Mouse (Mus musculus) MEL (cell line): ENCODE measurements around the gene Ttc9b. TPM values are rescaled to one million over a fixed set of nuclear protein-coding genes. Genes with fewer than 3 reads are reported as not detected.

Experiments
- DNase-seq: peaks from one replicate; pipeline ENCODE4 v3.0.0; 2011; ENCODE audit warnings: low read depth, low spot score
- H3K27ac ChIP-seq: 2 replicates; pipeline ENCODE4 v1.5.1; 2012; ENCODE audit warnings: low read depth, mild to moderate bottlenecking, control low read depth, low read length, moderate library complexity; ENCODE audit not compliant: control insufficient read depth
- H3K27me3 ChIP-seq, 2 experiments: fragments of 150-350 bp in 1 of 2; sonication (generic) in 1 of 2; 2 replicates each; pipeline ENCODE4 v1.6.1; 2012; ENCODE audit warnings: low read length in 2 of 2, mild to moderate bottlenecking in 2 of 2, improper control_type of control experiment in 1 of 2, moderate library complexity in 1 of 2; ENCODE audit not compliant: insufficient read depth in 2 of 2, control insufficient read depth in 1 of 2
- H3K36me3 ChIP-seq, 2 experiments: 2 replicates each; pipeline ENCODE4 v1.6.1; 2012 to 2014; ENCODE audit warnings: low read length in 2 of 2, improper control_type of control experiment in 1 of 2, inconsistent platforms in 1 of 2, mild to moderate bottlenecking in 1 of 2; ENCODE audit not compliant: insufficient read depth in 2 of 2, control insufficient read depth in 1 of 2
- H3K4me1 ChIP-seq, 2 experiments: fragments of 150-350 bp in 1 of 2; sonication (generic) in 1 of 2; 2 replicates each; pipeline ENCODE4 v1.6.1; 2012; ENCODE audit warnings: low read length in 2 of 2, improper control_type of control experiment in 1 of 2, mild to moderate bottlenecking in 1 of 2; ENCODE audit not compliant: insufficient read depth in 2 of 2, control insufficient read depth in 1 of 2
- H3K4me3 ChIP-seq, 2 experiments: fragments of 150-350 bp in 1 of 2; sonication (generic) in 1 of 2; 2 replicates each; pipeline ENCODE4 v1.5.1; 2012; ENCODE audit warnings: low read depth in 2 of 2, low read length in 2 of 2, mild to moderate bottlenecking in 2 of 2, moderate library complexity in 2 of 2, control low read depth in 1 of 2, improper control_type of control experiment in 1 of 2; ENCODE audit not compliant: control insufficient read depth in 1 of 2, insufficient read depth in 1 of 2
- H3K79me2 ChIP-seq: 2 replicates; pipeline ENCODE4 v1.6.1; 2012; ENCODE audit warnings: mild to moderate bottlenecking, low read length, moderate library complexity; ENCODE audit not compliant: control insufficient read depth, poor library complexity, insufficient read depth
- H3K9ac ChIP-seq: 2 replicates; pipeline ENCODE4 v1.6.1; 2012; ENCODE audit warnings: low read depth, mild to moderate bottlenecking, control low read depth, low read length, moderate library complexity; ENCODE audit not compliant: control insufficient read depth, poor library complexity, severe bottlenecking
- H3K9me3 ChIP-seq: fragments of 150-350 bp; sonication (generic); replicated peaks from 2 replicates; pipeline ENCODE4 v1.6.1; 2012; ENCODE audit warnings: mild to moderate bottlenecking, low read length, improper control_type of control experiment, moderate library complexity; ENCODE audit not compliant: insufficient read depth
- BHLHE40 ChIP-seq: IDR thresholded peaks from 2 replicates; pipeline ENCODE4 v1.6.1; 2012; ENCODE audit warnings: low read depth, mild to moderate bottlenecking, inconsistent platforms, low read length, improper control_type of control experiment, borderline replicate concordance
- CHD1 ChIP-seq: IDR thresholded peaks from 2 replicates; pipeline ENCODE4 v1.6.1; 2012; ENCODE audit warnings: low read depth, mild to moderate bottlenecking, inconsistent platforms, low read length, improper control_type of control experiment
- CTCF ChIP-seq, 3 experiments: IDR thresholded peaks in 2 of 3; conservative IDR thresholded peaks in 1 of 3; 2 replicates each; pipeline ENCODE4 v1.5.1; 2011 to 2012; ENCODE audit warnings: low read length in 3 of 3, low read depth in 2 of 3, mild to moderate bottlenecking in 2 of 3, improper control_type of control experiment in 1 of 3, inconsistent platforms in 1 of 3, mixed read lengths in 1 of 3, moderate library complexity in 1 of 3; ENCODE audit not compliant: control insufficient read depth in 1 of 3, insufficient read depth in 1 of 3, poor library complexity in 1 of 3, severe bottlenecking in 1 of 3
- E2F4 ChIP-seq: IDR thresholded peaks from 2 replicates; pipeline ENCODE4 v1.6.1; 2011; ENCODE audit warnings: low read depth, low read length, improper control_type of control experiment, borderline replicate concordance
- ELF1 ChIP-seq: IDR thresholded peaks from 2 replicates; pipeline ENCODE4 v1.6.1; 2014; ENCODE audit warnings: low read depth, mild to moderate bottlenecking, inconsistent platforms, low read length, improper control_type of control experiment, moderate library complexity
- EP300 ChIP-seq, 2 experiments: IDR thresholded peaks; 2 replicates each; pipeline ENCODE4 v1.6.1; 2011; ENCODE audit warnings: improper control_type of control experiment in 2 of 2, low read length in 2 of 2, low read depth in 1 of 2, mild to moderate bottlenecking in 1 of 2
- ETS1 ChIP-seq: IDR thresholded peaks from 2 replicates; pipeline ENCODE4 v1.6.1; 2012; ENCODE audit warnings: low read depth, mild to moderate bottlenecking, inconsistent platforms, low read length, improper control_type of control experiment, moderate library complexity
- GABPA ChIP-seq: IDR thresholded peaks from 2 replicates; pipeline ENCODE4 v1.6.1; 2012; ENCODE audit warnings: low read depth, mild to moderate bottlenecking, inconsistent platforms, low read length, improper control_type of control experiment, moderate library complexity
- GATA1 ChIP-seq: IDR thresholded peaks from 2 replicates; pipeline ENCODE4 v1.6.1; 2011; ENCODE audit warnings: low read depth, low read length, improper control_type of control experiment
- HCFC1 ChIP-seq: IDR thresholded peaks from 2 replicates; pipeline ENCODE4 v1.6.1; 2012; ENCODE audit warnings: low read depth, mild to moderate bottlenecking, inconsistent platforms, low read length, improper control_type of control experiment, moderate library complexity
- KAT2A ChIP-seq: conservative IDR thresholded peaks from 2 replicates; pipeline ENCODE4 v1.6.1; 2012; ENCODE audit warnings: low read depth, low read length, improper control_type of control experiment, inconsistent platforms
- MAFK ChIP-seq: IDR thresholded peaks from 2 replicates; pipeline ENCODE4 v1.6.1; 2011; ENCODE audit warnings: low read depth, mild to moderate bottlenecking, low read length, improper control_type of control experiment, borderline replicate concordance
- MAX ChIP-seq: IDR thresholded peaks from 2 replicates; pipeline ENCODE4 v1.6.1; 2011; ENCODE audit warnings: low read length, improper control_type of control experiment
- MEF2A ChIP-seq: IDR thresholded peaks from 2 replicates; pipeline ENCODE4 v1.6.1; 2014; ENCODE audit warnings: low read depth, mild to moderate bottlenecking, inconsistent platforms, low read length, improper control_type of control experiment; ENCODE audit not compliant: poor library complexity, insufficient replicate concordance, severe bottlenecking; ENCODE audit errors: extremely low read depth
- MYC ChIP-seq: IDR thresholded peaks from 2 replicates; pipeline ENCODE4 v1.6.1; 2011; ENCODE audit warnings: low read depth, mild to moderate bottlenecking, low read length, improper control_type of control experiment, moderate library complexity
- NELFE ChIP-seq: IDR thresholded peaks from 2 replicates; pipeline ENCODE4 v1.6.1; 2011; ENCODE audit warnings: low read depth, low read length, improper control_type of control experiment
- RAD21 ChIP-seq: IDR thresholded peaks from 2 replicates; pipeline ENCODE4 v1.6.1; 2011; ENCODE audit warnings: mild to moderate bottlenecking, low read depth, low read length, improper control_type of control experiment
- SIN3A ChIP-seq: IDR thresholded peaks from 2 replicates; pipeline ENCODE4 v1.6.1; 2012; ENCODE audit warnings: low read length, improper control_type of control experiment, inconsistent platforms
- SMC3 ChIP-seq: IDR thresholded peaks from 2 replicates; pipeline ENCODE4 v1.6.1; 2011; ENCODE audit warnings: low read depth, low read length, improper control_type of control experiment
- TBP ChIP-seq: IDR thresholded peaks from 2 replicates; pipeline ENCODE4 v1.8.0; 2011; ENCODE audit warnings: low read depth, low read length, improper control_type of control experiment
- UBTF ChIP-seq: IDR thresholded peaks from 2 replicates; pipeline ENCODE4 v1.6.1; 2012; ENCODE audit warnings: low read depth, mild to moderate bottlenecking, inconsistent platforms, low read length, improper control_type of control experiment, moderate library complexity, borderline replicate concordance; ENCODE audit not compliant: insufficient read depth
- ZC3H11A ChIP-seq: IDR thresholded peaks from 2 replicates; pipeline ENCODE4 v1.6.1; 2012; ENCODE audit warnings: low read depth, mild to moderate bottlenecking, inconsistent platforms, low read length, improper control_type of control experiment
- ZKSCAN1 ChIP-seq: IDR thresholded peaks from 2 replicates; pipeline ENCODE4 v1.6.1; 2012; ENCODE audit warnings: low read depth, mild to moderate bottlenecking, inconsistent platforms, low read length, improper control_type of control experiment, moderate library complexity
- polyA plus RNA-seq, 2 experiments: library from polyadenylated mRNA; stranded (reverse) in 1 of 2; unstranded in 1 of 2; fragments of >175 nt in 1 of 2; fragments of >200 nt in 1 of 2; gene quantifications; 2 replicates each; pipeline versions ENCODE4 v1.2.1 to v1.2.4; 2012; ENCODE audit warnings: low replicate concordance in 2 of 2, low read depth in 1 of 2; ENCODE audit not compliant: insufficient read length in 2 of 2, insufficient read depth in 1 of 2, missing spikeins in 1 of 2
- total RNA-seq: library from RNA; depleted of rRNA; stranded (reverse); fragments of 300-350 nt; gene quantifications from 2 replicates; pipeline ENCODE4 v1.2.3, GENCODE M21; 2012

The Ttc9b gene
- total and polyA plus RNA-seq, 3 experiments = 0.19 TPM; not detected in 1

GRCm38 (mm10) chr7:27605499-27606285 is 48.0 kb upstream of the Ttc9b start:
- Histone ChIP-seq H3K4me3 (no peak overlapping the region), H3K27ac (no peak overlapping the region)
- TF ChIP-seq ZC3H11A = no peak
- no peak for TF ChIP-seq CHD1
- no peak for TF ChIP-seq SMC3
- TF ChIP-seq MAFK = no peak
- TF ChIP-seq MYC = no peak
- TF ChIP-seq NELFE = no peak
- TF ChIP-seq BHLHE40 = no peak
- no peak for TF ChIP-seq ETS1
- no peak for TF ChIP-seq RAD21
- TF ChIP-seq KAT2A = no peak
- no peak for TF ChIP-seq EP300 (IDR thresholded peaks at IDR 0.05; ENCODE audit: low read depth in 1 of 2, low read length in 2 of 2)
- TF ChIP-seq ELF1 = no peak
- no peak for TF ChIP-seq HCFC1
- no peak for TF ChIP-seq GABPA
- TF ChIP-seq SIN3A = no peak
- TF ChIP-seq GATA1 = no peak
- no peak for TF ChIP-seq TBP
- TF ChIP-seq MAX = no peak
- TF ChIP-seq ZKSCAN1 = no peak

DNA sequence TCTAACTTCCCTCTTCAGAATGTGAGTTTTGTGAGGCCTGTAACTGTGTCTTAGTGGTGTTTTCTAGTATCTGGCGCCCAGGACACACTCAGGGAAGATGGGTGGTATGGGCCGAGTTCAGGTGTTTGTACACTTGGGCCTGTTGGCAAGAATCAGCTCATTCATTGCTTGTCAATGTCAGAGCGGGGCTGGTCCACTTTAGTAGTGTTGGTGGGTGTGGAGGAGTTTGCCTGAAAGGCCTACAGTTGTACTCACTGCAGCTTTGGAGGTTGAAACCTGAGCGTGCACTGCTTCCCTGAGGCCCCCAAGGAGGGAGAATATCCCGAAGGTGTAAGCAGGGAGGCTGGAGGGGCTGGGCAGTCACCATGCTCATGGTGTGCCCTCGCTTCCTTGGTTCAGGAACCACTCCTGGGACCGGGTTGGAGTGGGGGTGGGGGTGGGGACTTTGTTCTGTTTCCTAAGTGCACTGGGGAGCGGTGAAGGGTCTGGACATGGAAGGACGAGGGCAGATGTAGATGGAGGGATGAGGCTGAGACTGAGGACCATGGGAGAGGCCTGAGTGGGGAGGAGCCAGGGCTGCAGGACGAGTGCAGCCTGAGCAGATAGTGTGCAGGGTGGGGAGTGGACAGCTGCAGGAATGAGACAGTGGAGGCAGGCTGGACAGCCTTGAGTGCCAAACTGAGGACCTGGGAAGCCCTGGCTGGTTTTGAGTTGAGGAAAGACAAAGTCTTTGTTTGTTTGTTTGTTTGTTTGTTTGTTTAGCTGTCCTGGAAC is 47.0 kb upstream of the Ttc9b start:
- Histone ChIP-seq H3K4me1 (no peaks in the 10 kb centered on the region), H3K4me3 (no peak overlapping the region), H3K9ac (no peak overlapping the region), H3K27me3 (no peaks in the 10 kb centered on the region), H3K79me2 (peaks cover 5% of the 10 kb centered on the region), H3K9me3 (no peaks in the 10 kb centered on the region), H3K27ac (no peak overlapping the region), H3K36me3 (peaks cover 0 to 7% of the 10 kb centered on the region in 2 experiments; a peak in 2 of 4 replicates)
- TF ChIP-seq BHLHE40 (no peak), TBP (no peak), NELFE (no peak), MYC (no peak), SIN3A (no peak), UBTF (no peak), SMC3 (no peak), HCFC1 (no peak), EP300 (IDR thresholded peaks at IDR 0.05; ENCODE audit: low read depth in 1 of 2, low read length in 2 of 2) (no peak), CTCF (IDR thresholded peaks at IDR 0.05 in 2 of 3, conservative IDR thresholded peaks at IDR 0.05 in 1 of 3; ENCODE audit: control insufficient read depth in 1 of 3, insufficient read depth in 1 of 3, low read depth in 2 of 3, low read length in 3 of 3, poor library complexity in 1 of 3, severe bottlenecking in 1 of 3) (no peak), MEF2A (no peak), RAD21 (no peak), E2F4 (no peak)
- no peak for DNase-seq

More at GRCm38 (mm10) chr7:27605499-27606285, 48.0 kb upstream of the Ttc9b start:
- Histone ChIP-seq H3K9ac (no peak overlapping the region), H3K36me3 (peaks cover 0 to 7% of the 10 kb centered on the region in 2 experiments; a peak in 2 of 4 replicates), H3K79me2 (peaks cover 12% of the 10 kb centered on the region), H3K4me1 (no peaks in the 10 kb centered on the region), H3K9me3 (no peaks in the 10 kb centered on the region), H3K27me3 (no peaks in the 10 kb centered on the region)
- DNase-seq = no peak
